ENCODE assay signal across 8 mouse cellular contexts in the genomic region with DNA sequence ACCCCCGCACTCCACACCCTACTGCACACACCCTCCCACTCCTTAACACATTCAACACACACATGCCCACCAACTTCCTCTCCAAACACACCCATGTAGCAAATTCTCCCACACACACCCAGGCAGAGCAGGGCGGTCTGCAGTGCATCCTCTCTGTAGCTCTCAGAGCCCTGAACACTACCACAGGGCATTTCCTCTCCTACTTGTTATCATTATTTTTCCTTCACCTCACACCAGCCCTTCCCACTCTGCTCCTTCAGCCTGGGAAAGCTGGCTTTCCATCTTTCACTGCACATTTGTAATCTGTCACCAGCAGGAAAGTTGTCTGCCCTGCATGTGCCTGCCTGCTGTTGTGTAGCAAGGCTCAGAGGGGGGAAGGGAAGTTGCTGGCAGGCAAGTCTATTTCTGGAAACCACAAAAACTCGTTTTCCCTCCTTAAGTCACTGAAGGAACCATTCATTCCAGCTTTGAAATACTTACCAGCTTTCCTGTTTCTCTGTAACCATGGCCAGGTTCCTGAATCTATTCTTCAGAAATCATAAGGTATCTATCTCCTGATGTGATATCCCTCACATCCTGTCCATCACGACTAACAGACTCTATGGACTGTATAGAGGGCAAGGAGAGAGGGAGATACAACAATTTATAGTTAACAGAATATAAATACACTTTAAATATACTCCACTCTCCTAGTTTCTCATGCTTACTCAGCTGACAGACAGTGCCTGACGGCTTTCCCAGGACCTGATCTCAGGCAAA. TPM values are rescaled to one million over a fixed set of nuclear protein-coding genes. Genes with fewer than 3 reads are reported as not detected.
DNase-seq lines count a peak whose midpoint lies in the region; ATAC-seq and TF ChIP-seq lines count a peak whose summit lies in the region.

No protein-coding gene starts in this region.

- H3K4me2 ChIP-seq in CH12.LX (ENCODE audit: insufficient read depth, low read depth, poor library complexity, severe bottlenecking), result no peak overlapping the region; the same call in 1 of the 2 replicates
- no peak overlapping the region for H3K4me2 ChIP-seq in forebrain, embryonic 16.5 days (ENCODE audit: low read length)
- no peak overlapping the region for H3K4me2 ChIP-seq in hindbrain, embryonic 16.5 days (ENCODE audit: low read length)

- no peaks in the 10 kb centered on the region for H3K9me3 ChIP-seq in CH12.LX (replicated peaks; ENCODE audit: low read length)
- no peaks in the 10 kb centered on the region for H3K9me3 ChIP-seq in forebrain, embryonic 16.5 days (ENCODE audit: control insufficient read depth, low read length)
- no peaks in the 10 kb centered on the region for H3K9me3 ChIP-seq in hindbrain, embryonic 16.5 days (ENCODE audit: control insufficient read depth, low read length)

- H3K36me3 ChIP-seq in CH12.LX (replicated peaks in 1 of 2; ENCODE audit: control insufficient read depth in 1 of 2, insufficient read depth in 1 of 2, low read length in 1 of 2), result no peaks in the 10 kb centered on the region
- H3K36me3 ChIP-seq in forebrain, embryonic 16.5 days (ENCODE audit: control insufficient read depth, insufficient read depth), result no peaks in the 10 kb centered on the region
- H3K36me3 ChIP-seq in hindbrain, embryonic 16.5 days (ENCODE audit: control insufficient read depth, insufficient read depth, low read length), result no peaks in the 10 kb centered on the region

- TF ChIP-seq RAD21 in CH12.LX (IDR thresholded peaks at IDR 0.05; ENCODE audit: low read depth, low read length), result no peak

- H3K79me2 ChIP-seq in CH12.LX (replicated peaks; ENCODE audit: control insufficient read depth, extremely low read depth, insufficient read depth, poor library complexity, severe bottlenecking), result no peaks in the 10 kb centered on the region

- no peaks in the 10 kb centered on the region for H3K27me3 ChIP-seq in CH12.LX (replicated peaks)
- no peaks in the 10 kb centered on the region for H3K27me3 ChIP-seq in forebrain, embryonic 16.5 days (replicated peaks; ENCODE audit: control insufficient read depth, insufficient read depth, low read length)
- H3K27me3 ChIP-seq in hindbrain, embryonic 16.5 days (replicated peaks; ENCODE audit: control insufficient read depth, insufficient read depth, low read length), result no peaks in the 10 kb centered on the region

- in situ Hi-C loops in CH12.LX (cut with MboI; ENCODE audit: low pct_ligation_motif_present, low pct_unique_long_range_greater_than_20kb, low sequenced_read_pairs), result no loop called here

- peak; percentile 92 for ATAC-seq in forebrain, embryonic 16.5 days
- peak; percentile 93 for ATAC-seq in hindbrain, embryonic 16.5 days
- no peak for ATAC-seq in erythroid progenitor cell, adult 5-6 weeks (replicated peaks; ENCODE audit: low FRiP score, poor library complexity, severe bottlenecking)

- dilution Hi-C loops in CH12.LX (cut with MboI; ENCODE audit: extremely low pct_ligation_motif_present, extremely low pct_unique_long_range_greater_than_20kb, low sequenced_read_pairs), result no loop called here

- TF ChIP-seq CTCF in CH12.LX (conservative IDR thresholded peaks at IDR 0.05 in 1 of 2, IDR thresholded peaks at IDR 0.05 in 1 of 2; ENCODE audit: low read depth in 2 of 2, low read length in 2 of 2), result no peak

- TF ChIP-seq POLR2A in CH12.LX (IDR thresholded peaks at IDR 0.05; ENCODE audit: low read depth, low read length), result no peak

- no peak for TF ChIP-seq EP300 in CH12.LX (IDR thresholded peaks at IDR 0.05; ENCODE audit: low read length)

- DNase-seq in 3T3-L1 (ENCODE audit: low read depth, low spot score) (peak; percentile 83), CH12.LX (ENCODE audit: extremely low read depth) (peak; percentile 38), liver (peak; percentile 35)
- DNase-seq in monocyte, adult 2 months (ENCODE audit: low read depth in 1 of 2, low spot score in 2 of 2), result peak; percentile 7 to 10
- DNase-seq in thymus, postnatal 0 days (ENCODE audit: low spot score), result peak; percentile 71

- H3K4me3 ChIP-seq in CH12.LX (replicated peaks in 1 of 3; ENCODE audit: low read depth in 2 of 3, low read length in 2 of 3, poor library complexity in 1 of 3), result no peak overlapping the region
- H3K4me3 ChIP-seq in forebrain, embryonic 16.5 days (replicated peaks; ENCODE audit: low read length), result no peak overlapping the region
- no peak overlapping the region for H3K4me3 ChIP-seq in hindbrain, embryonic 16.5 days (ENCODE audit: low read length)

- WGBS in forebrain, embryonic 16.5 days, result 52% methylated on average over 5 of the region's 5 CpGs
- WGBS in hindbrain, embryonic 16.5 days, result 58% methylated on average over 5 of the region's 5 CpGs

- no peak overlapping the region for H3K9ac ChIP-seq in CH12.LX (ENCODE audit: insufficient read depth, low read depth)
- no peak overlapping the region for H3K9ac ChIP-seq in forebrain, embryonic 16.5 days (replicated peaks; ENCODE audit: low read depth, low read length)
- H3K9ac ChIP-seq in hindbrain, embryonic 16.5 days (ENCODE audit: low read depth, low read length), result no peak overlapping the region

- H3K4me1 ChIP-seq in CH12.LX (ENCODE audit: control insufficient read depth in 1 of 2, insufficient read depth in 2 of 2), result peaks cover 5 to 33% of the 10 kb centered on the region in 2 experiments
- H3K4me1 ChIP-seq in forebrain, embryonic 16.5 days (replicated peaks; ENCODE audit: control insufficient read depth, insufficient read depth, low read length), result peaks cover 12% of the 10 kb centered on the region
- peaks cover 6% of the 10 kb centered on the region for H3K4me1 ChIP-seq in hindbrain, embryonic 16.5 days (ENCODE audit: control insufficient read depth, insufficient read depth, low read depth, low read length)

- H3K27ac ChIP-seq in CH12.LX (ENCODE audit: insufficient read depth, low read depth), result no peak overlapping the region
- peak overlapping the region; percentile 75 for H3K27ac ChIP-seq in forebrain, embryonic 16.5 days (ENCODE audit: low read length)
- peak overlapping the region; percentile 57; the same call in 1 of the 2 replicates for H3K27ac ChIP-seq in hindbrain, embryonic 16.5 days (ENCODE audit: low read depth, low read length)

TF ChIP-seq in CH12.LX, 34 proteins besides CTCF, POLR2A, EP300 and RAD21:
- TF ChIP-seq NELFE (IDR thresholded peaks at IDR 0.05; ENCODE audit: low read depth, low read length), result no peak
- peak; percentile 53 for TF ChIP-seq BHLHE40 (IDR thresholded peaks at IDR 0.05; ENCODE audit: low read depth, low read length)
- TF ChIP-seq MAX (IDR thresholded peaks at IDR 0.05; ENCODE audit: low read length), result no peak
- TF ChIP-seq ELF1 (IDR thresholded peaks at IDR 0.05; ENCODE audit: low read depth, low read length), result no peak
- no peak for TF ChIP-seq UBTF (IDR thresholded peaks at IDR 0.05; ENCODE audit: low read depth, low read length)
- no peak for TF ChIP-seq PAX5 (IDR thresholded peaks at IDR 0.05; ENCODE audit: low read length)
- peak; percentile 64 for TF ChIP-seq MEF2A (IDR thresholded peaks at IDR 0.05; ENCODE audit: borderline replicate concordance, low read depth, low read length)

RNA-seq across cellular contexts. Expression of gene Nemp2, which starts 52.0 kb away (rescaled TPM):
- 9.4 and 11.2 TPM in 2 replicates for total RNA-seq in CH12.LX (2012; rRNA removed)
- 18.2 and 20.1 TPM in 2 replicates for total RNA-seq in CH12.LX (2014; rRNA removed)
- 10.2 and 13.3 TPM in 2 replicates for polyA plus RNA-seq in CH12.LX (2012; ENCODE audit: insufficient read length, low read depth)
- polyA plus RNA-seq in forebrain, embryonic 16.5 days (2015; fragmentation: Nextera tagmentation; extraction: Ambion mirVana), result 9.3 and 9.5 TPM in 2 replicates
- 5.4 and 5.6 TPM in 2 replicates for polyA plus RNA-seq in hindbrain, embryonic 16.5 days (2015; fragmentation: Nextera tagmentation; extraction: Ambion mirVana)
- polyA plus RNA-seq in thymus, postnatal 0 days (2015; fragmentation: Nextera tagmentation; extraction: Ambion mirVana), result 12.5 and 15.8 TPM in 2 replicates
- 4.6 and 11.2 TPM in 2 replicates for total RNA-seq in erythroid progenitor cell, adult 5-6 weeks (2015; ENCODE audit: low replicate concordance)
- total RNA-seq in erythroid progenitor cell, adult 5-6 weeks (2017; ENCODE audit: low replicate concordance), result 3.1 and 4.5 TPM in 2 replicates

Comparison
In these comparisons a context has a peak if more than half of its experiments do, and no peak if none do; other contexts are left out.
1. DNase-seq: peak in every context shown above with its lines; median percentile 83 in 3T3-L1; 71 in thymus, postnatal 0 days; 38 in CH12.LX; 35 in liver; 8 in monocyte, adult 2 months.